ENCODE assay signal across 16 mouse cellular contexts in the genomic region with DNA sequence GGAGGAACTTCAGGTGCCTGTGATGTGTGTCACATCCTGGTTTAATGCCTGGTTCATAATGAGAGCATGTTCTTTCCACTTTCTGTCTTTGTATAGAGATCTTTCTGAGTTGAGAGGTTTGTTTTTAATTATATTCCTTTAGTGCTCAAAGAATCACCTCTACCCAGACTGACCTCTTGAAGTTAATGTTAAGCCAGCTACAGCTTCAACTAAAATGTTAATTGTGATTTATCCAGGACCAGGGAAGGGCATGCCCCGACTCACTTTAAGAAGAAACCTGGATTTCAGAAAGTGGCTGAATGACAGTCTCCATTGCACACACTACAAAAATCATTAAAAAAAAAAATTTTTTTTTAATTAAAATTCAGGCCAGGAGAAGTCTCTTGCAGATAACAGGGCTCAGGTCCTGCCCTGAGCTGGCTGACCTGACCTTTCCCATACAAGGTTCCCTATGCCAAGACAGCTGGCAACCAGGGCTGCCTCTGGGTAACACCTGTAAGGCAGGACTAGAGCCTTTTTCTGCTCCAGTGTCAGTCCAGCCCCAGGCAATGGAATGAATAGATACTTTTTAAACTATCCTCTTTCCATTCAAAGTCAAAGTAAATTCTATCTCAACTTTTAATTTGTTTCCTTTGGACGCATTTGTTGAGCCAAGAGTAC.
"Had no signal": no experiment of that assay in that cellular context is flagged by ENCODE, and none has a peak within 500 bp of the region (broad histone marks: within the 10 kb centered on the region; RNA-seq: fewer than 3 reads in every experiment).

No protein-coding gene starts in this region.

- H3K27ac ChIP-seq: limb, embryonic 13.5 days; liver, embryonic 12.5 days; midbrain, embryonic 10.5 days; midbrain, embryonic 15.5 days; neural tube, embryonic 13.5 days had no signal

- ATAC-seq: intestine, embryonic 16.5 days; liver, embryonic 12.5 days; midbrain, embryonic 15.5 days had no signal

- H3K27me3 ChIP-seq: limb, embryonic 13.5 days; midbrain, embryonic 15.5 days; neural tube, embryonic 13.5 days had no signal

- H3K9ac ChIP-seq: limb, embryonic 13.5 days; liver, embryonic 12.5 days; lung, embryonic 14.5 days; midbrain, embryonic 15.5 days; neural tube, embryonic 13.5 days had no signal

- H3K36me3 ChIP-seq: limb, embryonic 13.5 days; liver, embryonic 12.5 days; midbrain, embryonic 10.5 days; midbrain, embryonic 15.5 days; neural tube, embryonic 13.5 days had no signal

- H3K4me2 ChIP-seq: limb, embryonic 13.5 days; liver, embryonic 12.5 days; lung, embryonic 14.5 days; midbrain, embryonic 15.5 days; neural tube, embryonic 13.5 days had no signal

- H3K9me3 ChIP-seq: limb, embryonic 13.5 days; liver, embryonic 12.5 days; midbrain, embryonic 10.5 days; midbrain, embryonic 15.5 days; neural tube, embryonic 13.5 days had no signal

- DNase-seq: kidney, postnatal 14 days; layer of hippocampus, adult 9-11 months; layer of hippocampus, postnatal 36 days; lung, embryonic 14.5 days; lung, postnatal 10 days; lung, postnatal 4 days; retina, postnatal 1 day; right cerebral cortex, postnatal 14 days; thymus, adult 18-20 months; thymus, postnatal 14 days had no signal

- H3K4me3 ChIP-seq: limb, embryonic 13.5 days; liver, embryonic 12.5 days; midbrain, embryonic 10.5 days; midbrain, embryonic 15.5 days; neural tube, embryonic 13.5 days had no signal
